In the genomic region with DNA sequence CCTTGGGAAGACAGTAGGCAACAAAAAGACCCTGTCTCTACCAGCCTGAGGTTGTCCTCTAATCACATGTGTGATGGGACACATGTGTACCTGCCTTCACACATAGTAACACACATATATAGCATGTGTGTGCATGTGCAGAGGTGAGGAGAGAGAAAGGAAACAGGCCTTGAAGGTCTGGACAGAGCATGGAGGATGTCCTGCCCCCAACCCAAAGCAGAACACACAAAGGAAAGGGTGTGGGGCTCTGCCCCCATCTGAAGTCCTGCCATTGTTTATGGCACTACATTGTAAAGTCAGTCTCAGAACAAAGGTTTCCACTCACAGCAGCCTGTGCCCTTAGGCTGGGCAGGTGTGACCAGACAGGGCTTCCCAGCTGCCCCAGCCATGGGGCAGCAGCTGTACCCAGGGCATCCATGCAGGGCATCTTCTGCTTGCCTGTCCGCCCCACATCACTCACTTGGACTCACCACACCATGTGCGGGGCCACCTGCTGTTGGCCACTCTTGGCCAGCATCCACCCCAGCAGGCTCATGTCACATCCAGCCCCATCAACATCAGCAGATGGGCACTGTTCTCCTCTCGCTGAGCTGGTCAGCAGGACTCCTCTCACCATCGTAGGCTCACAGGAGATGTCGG, we compare ENCODE assay signal across 16 mouse cellular contexts.
DNase-seq lines count a peak whose midpoint lies in the region; ATAC-seq and TF ChIP-seq lines count a peak whose summit lies in the region.
"Had no signal": no experiment of that assay in that cellular context is flagged by ENCODE, and none has a peak within 500 bp of the region (broad histone marks: within the 10 kb centered on the region; RNA-seq: fewer than 3 reads in every experiment).

No protein-coding gene starts in this region.

- no peak for ATAC-seq in forebrain, embryonic 11.5 days (replicated peaks; ENCODE audit: low FRiP score)
- no peak; the same call in 1 of the 2 replicates for ATAC-seq in forebrain, postnatal 0 days
- ATAC-seq in midbrain, embryonic 14.5 days (ENCODE audit: low FRiP score, low TSS enrichment) = no peak
- no peak for ATAC-seq in liver, embryonic 11.5 days (replicated peaks; ENCODE audit: low FRiP score)

- H3ac ChIP-seq in myocyte (ENCODE audit: control insufficient read depth, insufficient read length) = no peak overlapping the region

- H3K9me3 ChIP-seq in forebrain, embryonic 11.5 days (ENCODE audit: control insufficient read depth, low read length) = no peaks in the 10 kb centered on the region
- no peaks in the 10 kb centered on the region for H3K9me3 ChIP-seq in forebrain, postnatal 0 days (ENCODE audit: low read length)
- no peaks in the 10 kb centered on the region for H3K9me3 ChIP-seq in midbrain, embryonic 10.5 days (replicated peaks)
- no peaks in the 10 kb centered on the region for H3K9me3 ChIP-seq in midbrain, embryonic 14.5 days (ENCODE audit: control insufficient read depth, low read length)
- H3K9me3 ChIP-seq in hindbrain, embryonic 10.5 days = no peaks in the 10 kb centered on the region
- H3K9me3 ChIP-seq in liver, embryonic 11.5 days (ENCODE audit: control insufficient read depth, low read length) = no peaks in the 10 kb centered on the region
- H3K9me3 ChIP-seq: heart, embryonic 13.5 days had no signal

- no peaks in the 10 kb centered on the region for H3K4me1 ChIP-seq in forebrain, embryonic 11.5 days (replicated peaks; ENCODE audit: control insufficient read depth, insufficient read depth, low read length)
- H3K4me1 ChIP-seq in forebrain, postnatal 0 days (ENCODE audit: insufficient read depth) = no peaks in the 10 kb centered on the region
- H3K4me1 ChIP-seq in midbrain, embryonic 10.5 days = peaks cover 43% of the 10 kb centered on the region
- H3K4me1 ChIP-seq in midbrain, embryonic 14.5 days (ENCODE audit: control insufficient read depth, insufficient read depth, low read length) = peaks cover 2% of the 10 kb centered on the region; the same call in 1 of the 2 replicates
- peaks cover 49% of the 10 kb centered on the region for H3K4me1 ChIP-seq in hindbrain, embryonic 10.5 days (replicated peaks)
- H3K4me1 ChIP-seq in liver, embryonic 11.5 days (replicated peaks; ENCODE audit: control insufficient read depth, insufficient read depth, low read length) = no peaks in the 10 kb centered on the region

- H3K36me3 ChIP-seq in forebrain, embryonic 11.5 days (ENCODE audit: control insufficient read depth, insufficient read depth, low read length) = no peaks in the 10 kb centered on the region
- H3K36me3 ChIP-seq in forebrain, postnatal 0 days (ENCODE audit: insufficient read depth) = no peaks in the 10 kb centered on the region
- no peaks in the 10 kb centered on the region for H3K36me3 ChIP-seq in midbrain, embryonic 10.5 days
- H3K36me3 ChIP-seq in midbrain, embryonic 14.5 days (ENCODE audit: control insufficient read depth, insufficient read depth, low read length) = no peaks in the 10 kb centered on the region
- H3K36me3 ChIP-seq in hindbrain, embryonic 10.5 days = no peaks in the 10 kb centered on the region
- no peaks in the 10 kb centered on the region for H3K36me3 ChIP-seq in myocyte (ENCODE audit: control insufficient read depth, insufficient read depth)
- no peaks in the 10 kb centered on the region for H3K36me3 ChIP-seq in liver, embryonic 11.5 days (ENCODE audit: control insufficient read depth, insufficient read depth, low read length)
- H3K36me3 ChIP-seq: G1E; heart, embryonic 13.5 days had no signal

- H3K79me2 ChIP-seq in myocyte (ENCODE audit: control insufficient read depth, insufficient read depth) = no peaks in the 10 kb centered on the region

- H3K27ac ChIP-seq in forebrain, embryonic 11.5 days (ENCODE audit: low read depth, low read length) = no peak overlapping the region
- no peak overlapping the region for H3K27ac ChIP-seq in forebrain, postnatal 0 days (ENCODE audit: low read depth, low read length)
- H3K27ac ChIP-seq in midbrain, embryonic 10.5 days (replicated peaks) = peak overlapping the region; percentile 46; the same call in 1 of the 2 replicates
- no peak overlapping the region for H3K27ac ChIP-seq in midbrain, embryonic 14.5 days (replicated peaks; ENCODE audit: low read depth, low read length)
- H3K27ac ChIP-seq in hindbrain, embryonic 10.5 days = peak overlapping the region; percentile 66
- H3K27ac ChIP-seq in liver, embryonic 11.5 days (ENCODE audit: low read depth, low read length) = no peak overlapping the region
- H3K27ac ChIP-seq: heart, embryonic 13.5 days; left cerebral cortex, adult 2 months had no signal

- no peak overlapping the region for H3K4me2 ChIP-seq in forebrain, embryonic 11.5 days (ENCODE audit: low read depth, low read length, severe bottlenecking)
- no peak overlapping the region for H3K4me2 ChIP-seq in forebrain, postnatal 0 days (ENCODE audit: low read depth)
- no peak overlapping the region for H3K4me2 ChIP-seq in midbrain, embryonic 14.5 days (ENCODE audit: low read length)
- no peak overlapping the region for H3K4me2 ChIP-seq in myocyte (ENCODE audit: low read depth)
- H3K4me2 ChIP-seq in liver, embryonic 11.5 days = no peak overlapping the region
- H3K4me2 ChIP-seq: heart, embryonic 13.5 days had no signal

- no peak overlapping the region for H3K4me3 ChIP-seq in forebrain, embryonic 11.5 days (ENCODE audit: low read depth, low read length)
- no peak overlapping the region for H3K4me3 ChIP-seq in forebrain, postnatal 0 days (ENCODE audit: low read depth, low read length)
- no peak overlapping the region for H3K4me3 ChIP-seq in midbrain, embryonic 10.5 days
- H3K4me3 ChIP-seq in midbrain, embryonic 14.5 days (replicated peaks; ENCODE audit: low read depth, low read length) = no peak overlapping the region
- H3K4me3 ChIP-seq in hindbrain, embryonic 10.5 days = no peak overlapping the region
- H3K4me3 ChIP-seq in myocyte = no peak overlapping the region
- H3K4me3 ChIP-seq in liver, embryonic 11.5 days (ENCODE audit: low read depth, low read length) = no peak overlapping the region
- H3K4me3 ChIP-seq: heart, embryonic 13.5 days; left cerebral cortex, adult 2 months had no signal

- no peak for TF ChIP-seq POLR2A in myocyte (IDR thresholded peaks at IDR 0.05; ENCODE audit: insufficient read length, low read depth)

- no peaks in the 10 kb centered on the region for H3K27me3 ChIP-seq in forebrain, embryonic 11.5 days (ENCODE audit: control insufficient read depth, insufficient read depth, low read length)
- no peaks in the 10 kb centered on the region for H3K27me3 ChIP-seq in forebrain, postnatal 0 days (ENCODE audit: insufficient read depth, low read length)
- H3K27me3 ChIP-seq in midbrain, embryonic 10.5 days (ENCODE audit: low read depth, poor library complexity, severe bottlenecking) = no peaks in the 10 kb centered on the region
- no peaks in the 10 kb centered on the region for H3K27me3 ChIP-seq in midbrain, embryonic 14.5 days (ENCODE audit: control insufficient read depth, insufficient read depth, low read length)
- H3K27me3 ChIP-seq in hindbrain, embryonic 10.5 days (ENCODE audit: insufficient read depth, poor library complexity, severe bottlenecking) = no peaks in the 10 kb centered on the region
- H3K27me3 ChIP-seq in myocyte (ENCODE audit: control insufficient read depth, insufficient read depth, insufficient read length) = no peaks in the 10 kb centered on the region
- no peaks in the 10 kb centered on the region for H3K27me3 ChIP-seq in liver, embryonic 11.5 days (replicated peaks; ENCODE audit: control insufficient read depth, insufficient read depth, low read length)
- H3K27me3 ChIP-seq: heart, embryonic 13.5 days had no signal

- no peak for TF ChIP-seq CTCF in forebrain, postnatal 0 days (IDR thresholded peaks at IDR 0.05; ENCODE audit: low read depth)

- peak; percentile 38 for DNase-seq in forebrain, embryonic 11.5 days (ENCODE audit: low spot score)
- DNase-seq in forebrain, postnatal 0 days = no peak
- DNase-seq in midbrain, embryonic 10.5 days (ENCODE audit: low spot score) = no peak
- no peak for DNase-seq in midbrain, embryonic 14.5 days
- no peak for DNase-seq in hindbrain, embryonic 10.5 days (ENCODE audit: low spot score)
- no peak for DNase-seq in liver, embryonic 11.5 days (ENCODE audit: low spot score)
- DNase-seq in heart, adult 8-10 months (ENCODE audit: low spot score) = no peak
- DNase-seq: adrenal gland, postnatal 25 days; gastrocnemius, postnatal 10 days; kidney, adult 8-10 months; right cerebral cortex, postnatal 4 days; thymus, postnatal 36 days had no signal

- 86% methylated on average over 5 of the region's 5 CpGs for WGBS in forebrain, embryonic 11.5 days
- WGBS in forebrain, postnatal 0 days = 72% methylated on average over 5 of the region's 5 CpGs
- WGBS in midbrain, embryonic 10.5 days = 71% methylated on average over 5 of the region's 5 CpGs
- 75% methylated on average over 5 of the region's 5 CpGs for WGBS in midbrain, embryonic 14.5 days
- 74% methylated on average over 5 of the region's 5 CpGs for WGBS in hindbrain, embryonic 10.5 days
- 81% methylated on average over 5 of the region's 5 CpGs for WGBS in liver, embryonic 11.5 days

- H3K9ac ChIP-seq in forebrain, embryonic 11.5 days (ENCODE audit: low read length) = no peak overlapping the region
- H3K9ac ChIP-seq in forebrain, postnatal 0 days = no peak overlapping the region
- no peak overlapping the region for H3K9ac ChIP-seq in midbrain, embryonic 14.5 days (replicated peaks; ENCODE audit: low read length)
- H3K9ac ChIP-seq in liver, embryonic 11.5 days (ENCODE audit: low read depth, low read length) = no peak overlapping the region
- H3K9ac ChIP-seq: heart, embryonic 13.5 days had no signal

TF ChIP-seq in myocyte, 11 proteins besides CTCF, POLR2A, EP300 and RAD21:
- no peak for TF ChIP-seq SRF (IDR thresholded peaks at IDR 0.05; ENCODE audit: control insufficient read depth, insufficient read length, low read depth)
- no peak for TF ChIP-seq USF1 (IDR thresholded peaks at IDR 0.05; ENCODE audit: low read depth)
- peak; percentile 37 to 99 (median 99) for TF ChIP-seq MYOD1 (IDR thresholded peaks at IDR 0.05; ENCODE audit: control insufficient read depth in 1 of 3, insufficient read length in 2 of 3, low read depth in 2 of 3)
- TF ChIP-seq MYOG (IDR thresholded peaks at IDR 0.05; ENCODE audit: control insufficient read depth in 1 of 3, insufficient read depth in 1 of 3, insufficient read length in 2 of 3, low read depth in 2 of 3) = peak; percentile 97 to 100 (median 100)
- TF ChIP-seq E2F4 (IDR thresholded peaks at IDR 0.05; ENCODE audit: insufficient read depth) = no peak
- TF ChIP-seq CEBPB (IDR thresholded peaks at IDR 0.05; ENCODE audit: insufficient read depth, poor library complexity, severe bottlenecking) = no peak
- TF ChIP-seq REST (IDR thresholded peaks at IDR 0.05; ENCODE audit: insufficient read depth, insufficient read length) = no peak
- no peak for TF ChIP-seq POLR2AphosphoS2 (IDR thresholded peaks at IDR 0.05; ENCODE audit: insufficient read length, low read depth)
- no peak for TF ChIP-seq MAX (IDR thresholded peaks at IDR 0.05; ENCODE audit: low read depth)
- TF ChIP-seq TCF3 (IDR thresholded peaks at IDR 0.05; ENCODE audit: insufficient read length, low read depth) = peak; percentile 99
- peak; percentile 90 for TF ChIP-seq TCF12 (IDR thresholded peaks at IDR 0.05; ENCODE audit: insufficient read depth, poor library complexity, severe bottlenecking)

Comparison
In these comparisons a context has a peak if more than half of its experiments do, and no peak if none do; other contexts are left out.
1. H3K27ac ChIP-seq: peak in midbrain, embryonic 10.5 days (single experiment) and hindbrain, embryonic 10.5 days (single experiment); none in forebrain, embryonic 11.5 days (single experiment), forebrain, postnatal 0 days (single experiment), midbrain, embryonic 14.5 days (single experiment) and liver, embryonic 11.5 days (single experiment).